Mouse (Mus musculus): Measurements from ENCODE around the gene Pex3. TPM values are rescaled to one million over a fixed set of nuclear protein-coding genes. Genes with fewer than 3 reads are reported as not detected.

The Pex3 gene
- 10 to 100 TPM in 24 of 26 experiments, 1 to 10 TPM in 2; 9.2 to 30.7 (median 21.3) TPM for total RNA-seq (2018; cell fraction: chromatin; rRNA removed)
- 10 to 100 TPM; 11.4 to 16.2 (median 14.6) TPM for total RNA-seq (2018; cell fraction: cytosol; rRNA removed)
- 10 to 100 TPM in 25 of 26 experiments, 1 to 10 TPM in 1; 7.0 to 26.5 (median 15.6) TPM for total RNA-seq (2018; cell fraction: nucleus; rRNA removed)
- 13.5 to 16.5 TPM (median 15.6 TPM) in 3 replicates for polyA plus RNA-seq (2018)

DNA sequence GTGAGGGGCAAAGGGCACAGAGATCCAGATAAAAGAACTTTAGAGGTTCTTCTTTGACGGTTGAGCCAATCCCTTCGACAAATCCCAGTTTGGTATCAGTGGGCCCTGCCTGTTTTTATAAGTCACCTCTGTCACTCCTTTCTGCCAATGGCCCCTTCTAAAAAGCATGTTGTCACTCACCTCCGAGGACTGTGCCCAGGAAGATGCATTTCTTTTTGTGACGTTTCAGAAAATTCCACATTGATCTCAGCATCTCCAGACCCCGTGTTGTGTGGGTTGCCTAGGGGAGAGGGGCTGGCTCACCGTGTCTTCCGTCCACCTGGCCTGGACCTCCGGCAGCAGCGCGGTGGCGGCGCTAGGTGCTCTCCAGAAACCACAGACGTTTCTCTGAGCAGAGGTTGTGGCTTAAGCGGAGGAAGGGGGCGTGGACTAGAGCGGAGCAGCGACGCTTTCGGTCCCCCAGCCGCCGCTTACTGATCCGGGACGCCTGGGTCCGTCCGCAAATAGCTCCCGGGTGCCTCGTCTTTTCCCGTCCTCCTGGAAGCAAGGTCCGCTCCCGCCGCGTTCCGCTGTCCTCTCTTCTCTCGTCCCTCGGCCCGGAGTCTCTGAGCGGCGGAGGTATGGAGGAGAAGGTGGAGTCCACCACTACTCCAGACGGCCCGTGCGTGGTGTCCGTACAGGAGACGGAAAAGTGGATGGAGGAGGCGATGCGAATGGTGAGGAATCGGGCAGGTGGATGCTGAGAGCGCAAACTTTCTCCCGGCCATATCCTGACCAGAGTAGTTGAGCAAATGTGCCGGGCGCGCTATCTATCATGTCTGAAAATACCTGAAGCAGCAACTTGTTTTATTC lies at the start of gene Pex3, which contains the start of gene Adat2:
TSS of gene Pex3 (minus strand) at position 497 of the 852 bp plus-strand sequence.
TSS of gene Adat2 (plus strand) at position 249 of the 852 bp plus-strand sequence.
- Histone ChIP-seq H3K79me2 (ENCODE audit: inconsistent target) (peaks cover 8% of the 10 kb centered on the region; the same call in 1 of the 2 replicates), H3K4me3 (ENCODE audit: inconsistent target) (peak within 1 kb of the TSS; percentile 92), H3K27ac (peak within 1 kb of the TSS; percentile 29; the same call in 1 of the 2 replicates), H3K36me3 (ENCODE audit: inconsistent target) (no peaks in the 10 kb centered on the region)
- WGBS (ENCODE audit: missing documents), result 2% methylated on average over 51 of the region's 51 CpGs

DNA sequence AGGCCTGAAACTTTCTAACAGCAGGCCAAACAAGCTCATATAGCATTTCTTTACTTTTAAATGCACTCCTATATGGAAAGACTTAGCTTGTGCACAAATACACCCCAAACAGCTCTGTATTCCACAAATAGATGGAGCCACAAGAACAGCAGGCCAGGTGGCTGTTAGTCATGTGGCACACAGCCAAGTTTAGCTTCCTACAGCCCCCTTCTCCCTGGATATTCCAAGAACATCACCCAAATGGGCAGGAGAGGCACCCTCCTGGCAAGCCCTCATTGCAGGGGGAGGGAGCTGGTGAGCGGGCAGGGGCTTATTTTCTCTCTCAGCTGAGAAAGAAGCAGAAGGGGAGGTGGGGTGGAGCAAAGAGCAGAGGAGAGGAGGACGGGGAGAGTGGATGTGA lies 48.0 kb upstream of the Pex3 start:
- H3K79me2 ChIP-seq (ENCODE audit: inconsistent target), result no peaks in the 10 kb centered on the region
- H3K27ac ChIP-seq, result no peak overlapping the region
- H3K36me3 ChIP-seq (ENCODE audit: inconsistent target), result no peaks in the 10 kb centered on the region
- no peak overlapping the region for H3K4me3 ChIP-seq (ENCODE audit: inconsistent target)
- WGBS (ENCODE audit: missing documents), result 75% methylated on average over 2 of the region's 2 CpGs

DNA sequence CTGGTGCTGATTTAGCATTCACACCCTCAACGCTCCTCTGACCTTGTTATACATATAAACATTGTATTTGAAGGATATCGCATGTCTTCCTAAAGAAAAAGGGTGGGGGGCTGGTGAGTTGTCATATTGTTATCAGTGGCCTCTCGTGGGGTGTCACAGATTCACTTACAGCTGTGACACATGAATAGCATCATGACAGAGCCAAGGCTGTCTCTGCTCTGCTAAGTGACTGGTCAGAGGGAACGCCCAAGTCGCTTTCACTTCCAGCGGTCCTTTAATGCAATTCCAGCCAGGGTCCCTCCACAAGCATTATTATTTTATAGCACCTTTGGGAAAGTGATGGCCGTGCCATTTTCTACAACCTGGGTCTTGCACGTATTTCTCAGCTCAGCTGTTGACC lies 44.5 kb upstream of the Pex3 start:
- H3K79me2 ChIP-seq (ENCODE audit: inconsistent target), result no peaks in the 10 kb centered on the region
- WGBS (ENCODE audit: missing documents), result 93% methylated on average over 8 of the region's 8 CpGs
- no peak overlapping the region for H3K4me3 ChIP-seq (ENCODE audit: inconsistent target)
- no peak overlapping the region for H3K27ac ChIP-seq
- H3K36me3 ChIP-seq (ENCODE audit: inconsistent target), result no peaks in the 10 kb centered on the region

- Histone ChIP-seq H3K4me3 (ENCODE audit: inconsistent target) (no peak overlapping the region), H3K79me2 (ENCODE audit: inconsistent target) (no peaks in the 10 kb centered on the region), H3K36me3 (ENCODE audit: inconsistent target) (no peaks in the 10 kb centered on the region), H3K27ac (no peak overlapping the region)
- WGBS (ENCODE audit: missing documents), result 90% methylated on average over 9 of the region's 9 CpGs
These were observed 43.9 kb upstream of the Pex3 start for GRCm38 (mm10) chr10:13596866-13597265.

DNA sequence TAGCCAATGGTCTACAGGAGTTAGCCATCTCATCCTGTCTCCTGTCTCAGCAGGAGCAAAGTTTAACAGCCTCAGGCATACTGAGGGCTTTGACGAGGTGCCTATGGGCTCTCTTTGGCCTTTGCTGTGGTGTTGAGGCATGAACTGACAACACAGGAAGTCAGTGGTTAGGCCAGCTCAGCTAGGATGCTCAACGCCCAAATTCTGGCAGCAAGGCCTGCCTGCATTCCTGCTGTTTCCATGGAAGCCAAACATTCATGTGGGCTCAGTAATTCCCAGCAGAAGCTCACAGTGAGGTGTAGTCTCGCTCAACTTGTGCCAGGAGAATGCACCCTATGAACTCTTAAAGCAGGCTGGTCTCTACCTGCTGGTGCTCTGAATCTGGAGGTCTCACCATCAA lies 43.1 kb upstream of the Pex3 start:
- WGBS (ENCODE audit: missing documents), result 43% methylated on average over 3 of the region's 3 CpGs
- H3K79me2 ChIP-seq (ENCODE audit: inconsistent target), result no peaks in the 10 kb centered on the region
- H3K4me3 ChIP-seq (ENCODE audit: inconsistent target), result no peak overlapping the region
- H3K27ac ChIP-seq, result no peak overlapping the region
- no peaks in the 10 kb centered on the region for H3K36me3 ChIP-seq (ENCODE audit: inconsistent target)

DNA sequence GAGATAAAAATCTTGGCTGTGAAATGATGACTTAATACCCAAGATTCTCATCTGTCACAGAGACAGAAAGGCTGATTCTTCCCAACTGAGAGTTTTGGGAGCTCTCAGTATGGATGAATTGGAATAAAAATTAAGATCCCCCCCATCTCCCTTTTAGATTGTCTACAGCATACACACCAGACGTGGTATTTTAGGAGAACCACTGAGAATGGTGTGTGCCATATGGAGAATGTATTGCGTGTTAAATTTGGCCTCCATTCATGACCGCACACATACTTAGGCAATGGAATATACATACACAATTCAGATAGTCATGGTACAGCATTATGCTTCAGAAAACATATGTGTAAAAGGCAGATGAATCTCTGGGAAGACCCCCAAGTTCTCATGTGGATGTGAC lies 40.6 kb upstream of the Pex3 start:
- Histone ChIP-seq H3K27ac (no peak overlapping the region), H3K4me3 (ENCODE audit: inconsistent target) (no peak overlapping the region), H3K79me2 (ENCODE audit: inconsistent target) (no peaks in the 10 kb centered on the region), H3K36me3 (ENCODE audit: inconsistent target) (no peaks in the 10 kb centered on the region)
- 94% methylated on average over 3 of the region's 3 CpGs for WGBS (ENCODE audit: missing documents)

DNA sequence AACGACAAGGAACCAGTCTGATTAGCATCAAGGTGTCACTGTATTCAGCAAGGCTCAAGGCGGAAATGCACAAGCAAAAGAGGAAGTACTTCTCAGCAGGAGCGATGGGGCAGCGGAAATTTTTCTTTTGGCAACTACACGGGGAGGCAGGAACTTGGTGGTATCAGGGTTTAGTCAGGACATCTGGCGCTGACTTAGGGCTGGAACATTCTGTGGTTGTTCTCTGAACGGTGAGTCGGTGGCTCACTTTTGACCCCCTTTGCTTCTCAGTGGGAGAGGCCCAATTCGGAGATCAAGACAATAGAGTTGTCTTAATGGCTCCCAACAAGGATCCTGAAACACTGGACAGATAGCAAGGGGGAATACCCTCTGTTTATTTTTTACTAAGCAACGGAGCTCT lies 39.3 kb upstream of the Pex3 start:
- H3K27ac ChIP-seq, result no peak overlapping the region
- no peaks in the 10 kb centered on the region for H3K36me3 ChIP-seq (ENCODE audit: inconsistent target)
- no peaks in the 10 kb centered on the region for H3K79me2 ChIP-seq (ENCODE audit: inconsistent target)
- 94% methylated on average over 10 of the region's 10 CpGs for WGBS (ENCODE audit: missing documents)
- no peak overlapping the region for H3K4me3 ChIP-seq (ENCODE audit: inconsistent target)

- Histone ChIP-seq H3K79me2 (ENCODE audit: inconsistent target) (no peaks in the 10 kb centered on the region), H3K27ac (no peak overlapping the region), H3K36me3 (ENCODE audit: inconsistent target) (no peaks in the 10 kb centered on the region), H3K4me3 (ENCODE audit: inconsistent target) (no peak overlapping the region)
- 86% methylated on average over 2 of the region's 2 CpGs for WGBS (ENCODE audit: missing documents)
These were observed 35.0 kb upstream of the Pex3 start for GRCm38 (mm10) chr10:13587914-13588313.

DNA sequence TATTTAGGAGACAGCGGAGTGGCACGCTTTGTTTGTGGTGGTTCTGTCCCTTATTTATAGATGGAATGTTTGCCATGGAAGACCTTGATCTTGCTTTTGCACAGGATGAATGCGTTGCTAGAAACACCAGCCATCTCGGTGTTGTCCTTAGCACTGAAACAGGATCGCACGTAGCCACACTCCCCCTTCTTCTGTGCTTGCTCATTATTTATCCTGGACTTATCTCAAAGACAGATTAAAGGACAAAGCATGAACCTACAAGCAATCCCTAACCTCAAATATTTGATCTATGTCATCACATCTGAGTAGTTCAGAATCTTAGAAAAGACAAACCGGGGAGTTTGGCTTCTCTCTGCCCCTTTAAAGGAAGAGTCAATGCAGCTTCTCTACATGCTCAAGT lies 24.2 kb upstream of the Pex3 start:
- H3K36me3 ChIP-seq (ENCODE audit: inconsistent target), result no peaks in the 10 kb centered on the region
- no peak overlapping the region for H3K4me3 ChIP-seq (ENCODE audit: inconsistent target)
- no peak overlapping the region for H3K27ac ChIP-seq
- H3K79me2 ChIP-seq (ENCODE audit: inconsistent target), result no peaks in the 10 kb centered on the region
- WGBS (ENCODE audit: missing documents), result 95% methylated on average over 7 of the region's 7 CpGs

- no peaks in the 10 kb centered on the region for H3K36me3 ChIP-seq (ENCODE audit: inconsistent target)
- no peaks in the 10 kb centered on the region for H3K79me2 ChIP-seq (ENCODE audit: inconsistent target)
- no peak overlapping the region for H3K27ac ChIP-seq
- WGBS (ENCODE audit: missing documents), result 81% methylated on average over 6 of the region's 6 CpGs
- H3K4me3 ChIP-seq (ENCODE audit: inconsistent target), result no peak overlapping the region
These were observed 19.5 kb upstream of the Pex3 start for GRCm38 (mm10) chr10:13572410-13572809.

DNA sequence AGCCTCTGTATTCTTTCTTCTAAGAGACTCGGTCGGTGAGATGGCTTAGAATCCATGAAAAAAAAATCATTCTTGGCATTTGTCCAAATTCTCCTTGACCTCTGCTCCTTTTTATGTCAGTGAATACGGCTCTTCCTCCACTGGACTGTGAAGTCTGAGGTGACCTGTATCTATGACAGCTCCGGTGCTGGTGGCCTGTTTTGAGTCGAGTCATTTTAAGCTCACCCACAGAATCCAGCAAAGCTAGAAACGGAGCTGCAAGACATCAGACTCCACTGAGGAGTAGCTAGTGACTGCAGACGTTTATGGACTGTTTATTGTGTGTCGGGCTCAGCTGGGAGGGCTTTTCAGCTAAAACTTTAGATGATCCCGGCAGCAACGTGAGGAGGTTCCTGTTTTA lies 19.1 kb upstream of the Pex3 start:
- Histone ChIP-seq H3K36me3 (ENCODE audit: inconsistent target) (no peaks in the 10 kb centered on the region), H3K27ac (no peak overlapping the region), H3K79me2 (ENCODE audit: inconsistent target) (no peaks in the 10 kb centered on the region), H3K4me3 (ENCODE audit: inconsistent target) (no peak overlapping the region)
- 78% methylated on average over 10 of the region's 10 CpGs for WGBS (ENCODE audit: missing documents)

GRCm38 (mm10) chr10:13570697-13571538 lies 18.0 kb upstream of the Pex3 start:
- H3K36me3 ChIP-seq (ENCODE audit: inconsistent target), result no peaks in the 10 kb centered on the region

DNA sequence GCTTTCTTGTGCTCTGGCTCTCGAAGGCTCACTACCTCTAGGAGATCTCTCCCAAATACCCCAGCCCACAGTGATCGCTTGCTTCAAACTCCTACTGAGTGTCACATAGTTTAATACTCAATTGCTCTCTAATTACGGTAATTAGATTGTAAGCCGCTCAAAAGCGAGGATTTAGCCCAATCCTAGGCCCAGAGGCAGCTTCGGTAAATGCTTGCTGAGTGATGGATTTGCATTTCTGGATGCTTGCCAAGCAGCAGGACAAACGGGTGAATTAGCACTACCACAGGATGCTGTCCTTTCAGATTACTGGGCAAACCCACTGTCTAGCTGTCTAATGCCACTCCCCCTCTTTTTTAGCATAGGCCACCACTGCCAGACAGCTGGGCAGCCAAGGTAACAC lies 16.9 kb upstream of the Pex3 start:
- H3K36me3 ChIP-seq (ENCODE audit: inconsistent target), result no peaks in the 10 kb centered on the region
- WGBS (ENCODE audit: missing documents), result 75% methylated on average over 7 of the region's 7 CpGs
- no peak overlapping the region for H3K27ac ChIP-seq
- no peaks in the 10 kb centered on the region for H3K79me2 ChIP-seq (ENCODE audit: inconsistent target)
- H3K4me3 ChIP-seq (ENCODE audit: inconsistent target), result no peak overlapping the region

More at GRCm38 (mm10) chr10:13570697-13571538, 18.0 kb upstream of the Pex3 start:
- Histone ChIP-seq H3K27ac (no peak overlapping the region), H3K79me2 (ENCODE audit: inconsistent target) (no peaks in the 10 kb centered on the region), H3K4me3 (ENCODE audit: inconsistent target) (no peak overlapping the region)
- WGBS (ENCODE audit: missing documents), result 90% methylated on average over 9 of the region's 9 CpGs

DNA sequence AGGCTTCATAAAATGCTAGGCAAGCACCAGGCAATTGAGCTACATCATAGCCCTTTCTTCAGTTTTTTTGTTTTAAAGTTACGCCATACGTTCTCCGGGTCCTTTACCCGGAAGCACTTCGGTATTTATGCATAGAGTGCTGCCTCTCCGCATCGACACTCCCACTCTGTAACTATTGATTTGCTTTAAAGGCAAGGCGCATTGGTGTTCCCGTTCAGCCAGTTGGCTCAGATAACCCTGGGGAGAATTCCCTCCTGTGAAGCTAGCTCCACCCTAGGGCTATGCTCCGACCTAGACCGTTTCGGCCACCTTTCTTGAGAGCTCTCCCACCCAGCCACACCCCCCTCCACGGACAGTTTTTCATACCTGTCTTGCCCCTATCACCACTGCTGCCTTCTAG lies 13.5 kb upstream of the Pex3 start:
- Histone ChIP-seq H3K36me3 (ENCODE audit: inconsistent target) (0 out of 2 replicates have a peak, but pooled peaks cover 7% of the 10 kb centered on the region), H3K79me2 (ENCODE audit: inconsistent target) (no peaks in the 10 kb centered on the region), H3K27ac (no peak overlapping the region), H3K4me3 (ENCODE audit: inconsistent target) (no peak overlapping the region)
- 91% methylated on average over 13 of the region's 13 CpGs for WGBS (ENCODE audit: missing documents)

All from macrophage (primary cell).